Mouse (Mus musculus): ENCODE measurements around the gene Fcrl1.

- TF ChIP-seq CTCF (IDR thresholded peaks at IDR 0.05; ENCODE audit: low read depth) (no peak), EP300 (IDR thresholded peaks at IDR 0.05; ENCODE audit: low read depth) (no peak)
Observed at GRCm38 (mm10) chr3:87410605-87411004, 34.4 kb downstream of the Fcrl1 start.

Measured in liver, embryonic 14.5 days (tissue).